In the genomic region with DNA sequence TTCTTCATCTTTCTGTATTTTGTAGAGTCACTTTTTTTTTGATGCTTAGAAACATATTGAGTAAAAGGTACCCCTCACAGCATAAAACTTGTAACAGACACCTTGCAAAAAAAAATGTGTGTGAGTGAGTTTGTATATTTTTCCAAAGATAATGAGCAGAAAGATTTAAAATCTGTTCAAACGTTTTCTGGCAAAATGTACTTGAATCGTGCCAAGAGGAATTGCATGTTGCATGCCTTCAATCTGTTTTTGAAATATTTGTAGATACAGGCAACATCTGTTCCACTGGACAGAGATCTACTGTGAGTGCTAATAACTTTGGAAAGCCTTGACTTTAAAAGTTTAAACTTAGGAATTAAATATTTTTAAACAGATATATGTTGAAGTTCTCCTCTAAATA, we compare ENCODE assay signal across 21 mouse cellular contexts.
DNase-seq lines count a peak whose midpoint lies in the region; ATAC-seq and TF ChIP-seq lines count a peak whose summit lies in the region.
"Had no signal": no experiment of that assay in that cellular context is flagged by ENCODE, and none has a peak within 500 bp of the region (broad histone marks: within the 10 kb centered on the region; RNA-seq: fewer than 3 reads in every experiment).

No protein-coding gene starts in this region.

- no peak for TF ChIP-seq CTCF in forebrain, postnatal 0 days (IDR thresholded peaks at IDR 0.05; ENCODE audit: low read depth)
- TF ChIP-seq CTCF in lung, embryonic 14.5 days (IDR thresholded peaks at IDR 0.05; ENCODE audit: low read depth): no peak
- TF ChIP-seq CTCF in lung, adult 2 months (IDR thresholded peaks at IDR 0.05; ENCODE audit: insufficient read depth, low read length): no peak
- TF ChIP-seq CTCF in brain, embryonic 14.5 days (IDR thresholded peaks at IDR 0.05; ENCODE audit: borderline replicate concordance, extremely low read depth, insufficient read depth, insufficient read length): no peak

- H3K36me3 ChIP-seq in forebrain, postnatal 0 days (ENCODE audit: insufficient read depth): no peaks in the 10 kb centered on the region
- no peaks in the 10 kb centered on the region for H3K36me3 ChIP-seq in forebrain, embryonic 12.5 days (replicated peaks)
- no peaks in the 10 kb centered on the region for H3K36me3 ChIP-seq in lung, embryonic 14.5 days (ENCODE audit: insufficient read depth)
- H3K36me3 ChIP-seq: embryonic facial prominence, embryonic 13.5 days; forebrain, embryonic 10.5 days; forebrain, embryonic 15.5 days; hindbrain, embryonic 12.5 days; hindbrain, embryonic 15.5 days had no signal

- no peak overlapping the region for H3K4me3 ChIP-seq in forebrain, postnatal 0 days (ENCODE audit: low read depth, low read length)
- no peak overlapping the region for H3K4me3 ChIP-seq in forebrain, embryonic 12.5 days (replicated peaks)
- H3K4me3 ChIP-seq in lung, embryonic 14.5 days (ENCODE audit: low read depth, low read length): no peak overlapping the region
- no peak overlapping the region for H3K4me3 ChIP-seq in lung, adult 2 months (replicated peaks; ENCODE audit: extremely low read depth, low read depth, low read length)
- H3K4me3 ChIP-seq: embryonic facial prominence, embryonic 13.5 days; forebrain, embryonic 10.5 days; forebrain, embryonic 15.5 days; gastrocnemius, adult 2 months; hindbrain, embryonic 12.5 days; hindbrain, embryonic 15.5 days had no signal

- DNase-seq in forebrain, postnatal 0 days: peak; percentile 54
- DNase-seq in lung, embryonic 14.5 days: peak; percentile 57
- no peak for DNase-seq in lung, adult 2 months
- peak; percentile 30 for DNase-seq in brain, embryonic 14.5 days (ENCODE audit: low read depth)
- no peak for DNase-seq in liver
- DNase-seq: adrenal gland, adult 2 months; adrenal gland, postnatal 14 days; cerebellum, adult 18-20 months; cerebellum, adult 9-10 months; cerebellum, postnatal 14 days; gastrocnemius, adult 2 months; gastrocnemius, postnatal 14 days; heart, adult 11 months had no signal

- H3K9ac ChIP-seq in forebrain, postnatal 0 days: no peak overlapping the region
- H3K9ac ChIP-seq in forebrain, embryonic 12.5 days: no peak overlapping the region
- H3K9ac ChIP-seq in lung, embryonic 14.5 days: no peak overlapping the region
- H3K9ac ChIP-seq: embryonic facial prominence, embryonic 13.5 days; forebrain, embryonic 15.5 days; hindbrain, embryonic 12.5 days; hindbrain, embryonic 15.5 days had no signal

- no peaks in the 10 kb centered on the region for H3K27me3 ChIP-seq in forebrain, postnatal 0 days (ENCODE audit: insufficient read depth, low read length)
- no peaks in the 10 kb centered on the region for H3K27me3 ChIP-seq in forebrain, embryonic 12.5 days
- H3K27me3 ChIP-seq in lung, embryonic 14.5 days (ENCODE audit: insufficient read depth, low read length): no peaks in the 10 kb centered on the region
- H3K27me3 ChIP-seq: embryonic facial prominence, embryonic 13.5 days; forebrain, embryonic 15.5 days; hindbrain, embryonic 12.5 days had no signal

- TF ChIP-seq POLR2A in lung, adult 2 months (IDR thresholded peaks at IDR 0.05; ENCODE audit: borderline replicate concordance, extremely low read depth, low read depth, low read length): no peak
- TF ChIP-seq POLR2A in brain, embryonic 14.5 days (IDR thresholded peaks at IDR 0.05; ENCODE audit: borderline replicate concordance, extremely low read depth, insufficient read depth, insufficient read length, poor library complexity, severe bottlenecking): no peak

- no peaks in the 10 kb centered on the region for H3K4me1 ChIP-seq in forebrain, postnatal 0 days (ENCODE audit: insufficient read depth)
- no peaks in the 10 kb centered on the region for H3K4me1 ChIP-seq in forebrain, embryonic 12.5 days
- 0 out of 2 replicates have a peak, but pooled peaks cover 5% of the 10 kb centered on the region for H3K4me1 ChIP-seq in lung, embryonic 14.5 days (ENCODE audit: insufficient read depth)
- H3K4me1 ChIP-seq in lung, adult 2 months (ENCODE audit: control insufficient read depth, insufficient read depth, low read length): no peaks in the 10 kb centered on the region
- H3K4me1 ChIP-seq: forebrain, embryonic 10.5 days; hindbrain, embryonic 12.5 days; hindbrain, embryonic 15.5 days had no signal

- H3K4me2 ChIP-seq in forebrain, postnatal 0 days (ENCODE audit: low read depth): no peak overlapping the region
- no peak overlapping the region for H3K4me2 ChIP-seq in forebrain, embryonic 12.5 days
- no peak overlapping the region for H3K4me2 ChIP-seq in lung, embryonic 14.5 days
- H3K4me2 ChIP-seq: embryonic facial prominence, embryonic 13.5 days; forebrain, embryonic 15.5 days; heart, embryonic 11.5 days; hindbrain, embryonic 12.5 days; hindbrain, embryonic 15.5 days had no signal

- WGBS in forebrain, postnatal 0 days: 40% methylated on average over 2 of the region's 2 CpGs
- WGBS in forebrain, embryonic 12.5 days: 77% methylated on average over 2 of the region's 2 CpGs
- WGBS in lung, embryonic 14.5 days: 27% methylated on average over 2 of the region's 2 CpGs
- 30% methylated on average over 2 of the region's 2 CpGs for WGBS in lung, adult 2 months

- ATAC-seq in forebrain, postnatal 0 days: no peak
- ATAC-seq in forebrain, embryonic 12.5 days (ENCODE audit: low FRiP score): no peak
- no peak for ATAC-seq in lung, embryonic 14.5 days (ENCODE audit: insufficient read depth)
- ATAC-seq: CD4-positive, CD25-positive, alpha-beta regulatory T cell, adult 4 months; forebrain, embryonic 15.5 days had no signal

- no peaks in the 10 kb centered on the region for H3K9me3 ChIP-seq in forebrain, postnatal 0 days (ENCODE audit: low read length)
- H3K9me3 ChIP-seq in forebrain, embryonic 12.5 days: no peaks in the 10 kb centered on the region
- H3K9me3 ChIP-seq in lung, embryonic 14.5 days (ENCODE audit: low read depth, low read length): no peaks in the 10 kb centered on the region
- H3K9me3 ChIP-seq: embryonic facial prominence, embryonic 13.5 days; forebrain, embryonic 10.5 days; forebrain, embryonic 15.5 days; hindbrain, embryonic 12.5 days; hindbrain, embryonic 15.5 days had no signal

- H3K27ac ChIP-seq in forebrain, postnatal 0 days (ENCODE audit: low read depth, low read length): no peak overlapping the region
- H3K27ac ChIP-seq in forebrain, embryonic 12.5 days: no peak overlapping the region
- H3K27ac ChIP-seq in lung, embryonic 14.5 days (ENCODE audit: low read depth): no peak overlapping the region
- H3K27ac ChIP-seq: embryonic facial prominence, embryonic 13.5 days; forebrain, embryonic 10.5 days; forebrain, embryonic 15.5 days; gastrocnemius, adult 2 months; hindbrain, embryonic 12.5 days; hindbrain, embryonic 15.5 days had no signal

Comparison
In these comparisons a context has a peak if more than half of its experiments do, and no peak if none do; other contexts are left out.
1. DNase-seq: peak in forebrain, postnatal 0 days (single experiment), lung, embryonic 14.5 days (single experiment) and brain, embryonic 14.5 days (single experiment); none in lung, adult 2 months (single experiment) and liver (single experiment).